Mouse (Mus musculus): Measurements from ENCODE around the gene Ugt1a7c. TPM values are rescaled to one million over a fixed set of nuclear protein-coding genes. Genes with fewer than 3 reads are reported as not detected.
"Not testable (repeated sequence)": the region's sequence is repeated elsewhere in the genome, so short reads cannot be mapped to it uniquely, and the experiment has no call there.

Ugt1a7c gene
- total and polyA plus RNA-seq, 2 experiments from 2014 or later = 1.3 to 2.1 TPM

DNA sequence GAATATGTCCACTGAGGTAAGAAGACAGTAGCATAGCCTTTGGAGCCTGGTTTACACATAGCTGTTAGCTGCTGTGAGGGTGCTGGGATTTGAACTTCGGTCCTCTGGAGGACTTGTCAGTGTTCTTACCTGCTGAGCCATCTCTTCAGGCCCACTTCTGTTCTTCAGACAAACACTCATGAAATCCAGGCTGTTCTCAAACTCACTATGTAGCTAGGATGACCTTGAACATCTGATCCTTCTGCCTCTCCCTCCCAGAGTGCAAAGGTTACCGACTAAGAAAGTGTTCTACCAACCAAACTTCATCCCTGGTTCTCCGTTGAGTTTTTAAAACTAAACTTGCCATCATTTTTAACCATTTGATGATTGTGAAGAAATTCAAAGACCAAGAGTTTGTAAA is 42.4 kb downstream of the Ugt1a7c start:
- DNase-seq (ENCODE audit: low spot score) (no peak), ATAC-seq (no peak)
- Histone ChIP-seq H3K27me3 (ENCODE audit: insufficient read depth, low read length) (no peaks in the 10 kb centered on the region), H3K9me3 (ENCODE audit: low read length) (no peaks in the 10 kb centered on the region), H3K4me3 (ENCODE audit: low read length) (no peak overlapping the region), H3K36me3 (ENCODE audit: insufficient read depth, low read length) (no peaks in the 10 kb centered on the region), H3K4me1 (ENCODE audit: insufficient read depth, low read length) (no peaks in the 10 kb centered on the region), H3K9ac (replicated peaks; ENCODE audit: low read length) (no peak overlapping the region), H3K27ac (no peak overlapping the region), H3K4me2 (ENCODE audit: low read depth, low read length) (no peak overlapping the region)
- WGBS = 87% methylated on average over 3 of the region's 3 CpGs
- TF ChIP-seq CTCF (IDR thresholded peaks at IDR 0.05; ENCODE audit: low read depth) = no peak

DNA sequence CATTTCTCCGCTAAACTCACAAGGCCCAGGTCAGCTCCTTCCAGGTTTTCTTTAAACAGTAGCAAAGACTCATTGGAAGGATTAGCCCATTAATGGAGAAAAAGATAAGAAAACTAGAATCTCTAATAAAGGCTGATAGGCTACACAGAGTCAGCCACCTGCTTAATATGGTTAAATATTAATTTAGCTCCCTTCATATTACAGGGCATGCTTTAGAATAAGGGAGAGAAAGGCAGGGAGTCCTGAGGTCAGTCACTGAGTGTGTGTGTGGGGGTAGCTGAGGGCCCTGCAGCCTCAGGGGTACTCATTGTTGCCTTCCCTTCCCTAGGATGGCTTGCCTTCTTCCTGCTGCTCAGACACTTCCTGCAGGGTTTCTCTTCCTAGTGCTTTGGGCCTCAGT is 43.3 kb downstream of the Ugt1a7c start:
- Histone ChIP-seq H3K9me3 (ENCODE audit: low read length) (no peaks in the 10 kb centered on the region), H3K36me3 (ENCODE audit: insufficient read depth, low read length) (no peaks in the 10 kb centered on the region), H3K4me1 (ENCODE audit: insufficient read depth, low read length) (no peaks in the 10 kb centered on the region), H3K9ac (replicated peaks; ENCODE audit: low read length) (no peak overlapping the region), H3K4me2 (ENCODE audit: low read depth, low read length) (no peak overlapping the region), H3K27ac (no peak overlapping the region), H3K4me3 (ENCODE audit: low read length) (no peak overlapping the region), H3K27me3 (ENCODE audit: insufficient read depth, low read length) (no peaks in the 10 kb centered on the region)
- DNase-seq (ENCODE audit: low spot score) (no peak), ATAC-seq (no peak)
- WGBS = 97% methylated on average over 1 of the region's 1 CpGs
- TF ChIP-seq CTCF (IDR thresholded peaks at IDR 0.05; ENCODE audit: low read depth) = no peak

DNA sequence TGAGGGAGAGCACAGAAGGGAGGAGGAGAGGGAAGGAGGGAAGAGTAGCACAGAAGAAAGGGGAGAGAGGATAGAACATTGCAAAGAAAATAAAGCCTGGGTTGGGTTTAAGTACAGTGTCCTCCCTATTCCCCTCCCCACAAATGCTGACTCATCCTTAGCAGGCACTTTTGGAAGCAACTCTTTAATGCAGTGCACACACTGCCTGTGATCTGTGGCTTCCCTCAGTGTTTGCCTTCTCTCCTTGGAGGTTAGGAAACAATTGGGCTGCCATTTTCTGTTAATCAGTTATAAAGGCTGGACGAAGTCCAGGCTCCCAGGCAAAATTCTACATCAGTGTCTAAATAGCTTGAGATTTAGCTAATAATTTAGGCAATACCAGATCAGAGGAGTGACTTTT is 45.6 kb downstream of the Ugt1a7c start:
- WGBS = 39% methylated on average over 1 of the region's 1 CpGs
- H3K9me3 ChIP-seq (ENCODE audit: low read length); H3K36me3 ChIP-seq (ENCODE audit: insufficient read depth, low read length); H3K4me2 ChIP-seq (ENCODE audit: low read depth, low read length); H3K4me3 ChIP-seq (ENCODE audit: low read length); DNase-seq (ENCODE audit: low spot score); H3K4me1 ChIP-seq (ENCODE audit: insufficient read depth, low read length); ATAC-seq; H3K27me3 ChIP-seq (ENCODE audit: insufficient read depth, low read length); H3K9ac ChIP-seq (replicated peaks; ENCODE audit: low read length); H3K27ac ChIP-seq: not testable (repeated sequence)

GRCm38 (mm10) chr1:88143966-88144675 is 49.3 kb downstream of the Ugt1a7c start:
- DNase-seq (ENCODE audit: low spot score) = peak; percentile 36
- not testable (repeated sequence) for H3K9me3 ChIP-seq (ENCODE audit: low read length)
- WGBS = 3% methylated on average over 5 of the region's 5 CpGs

GRCm38 (mm10) chr1:88145278-88145677 is 50.4 kb downstream of the Ugt1a7c start:
- not testable (repeated sequence) for ATAC-seq; DNase-seq (ENCODE audit: low spot score)

More at GRCm38 (mm10) chr1:88143966-88144675, 49.3 kb downstream of the Ugt1a7c start:
- H3K9ac ChIP-seq (replicated peaks; ENCODE audit: low read length); H3K27me3 ChIP-seq (ENCODE audit: insufficient read depth, low read length); H3K36me3 ChIP-seq (ENCODE audit: insufficient read depth, low read length); H3K4me3 ChIP-seq (ENCODE audit: low read length); H3K4me1 ChIP-seq (ENCODE audit: insufficient read depth, low read length); H3K4me2 ChIP-seq (ENCODE audit: low read depth, low read length); H3K27ac ChIP-seq: not testable (repeated sequence)
- TF ChIP-seq CTCF (IDR thresholded peaks at IDR 0.05; ENCODE audit: low read depth) = peak; percentile 55
- 0 out of 2 replicates have a peak, but pooled peaks have one; percentile 45 for ATAC-seq

DNA sequence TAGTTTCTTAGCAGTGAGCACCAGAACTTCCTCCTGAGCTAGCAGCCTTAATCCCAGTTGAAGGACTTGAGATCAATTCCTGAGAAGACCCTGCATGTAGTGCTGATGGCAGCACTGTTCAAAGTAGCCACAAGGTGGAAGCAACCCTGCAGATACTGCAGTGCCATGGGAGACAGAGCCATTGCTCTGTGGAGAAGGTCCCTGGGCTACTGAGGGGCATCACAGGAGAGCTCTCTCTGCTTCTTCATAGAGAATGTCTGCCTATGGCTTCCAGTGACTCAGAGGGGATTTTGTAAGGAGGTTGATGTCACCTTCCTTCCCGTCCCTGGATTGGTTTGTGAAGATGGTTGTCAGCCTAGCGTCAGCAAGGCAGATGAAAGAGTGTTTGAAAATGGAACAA is 55.3 kb downstream of the Ugt1a7c start:
- H3K9ac ChIP-seq (replicated peaks; ENCODE audit: low read length); H3K36me3 ChIP-seq (ENCODE audit: insufficient read depth, low read length); H3K27ac ChIP-seq; H3K4me1 ChIP-seq (ENCODE audit: insufficient read depth, low read length); H3K4me2 ChIP-seq (ENCODE audit: low read depth, low read length); H3K9me3 ChIP-seq (ENCODE audit: low read length); H3K27me3 ChIP-seq (ENCODE audit: insufficient read depth, low read length); ATAC-seq; H3K4me3 ChIP-seq (ENCODE audit: low read length): not testable (repeated sequence)
- TF ChIP-seq CTCF (IDR thresholded peaks at IDR 0.05; ENCODE audit: low read depth) = peak; percentile 61
- peak; percentile 43 for DNase-seq (ENCODE audit: low spot score)
- 86% methylated on average over 2 of the region's 2 CpGs for WGBS

More at GRCm38 (mm10) chr1:88145278-88145677, 50.4 kb downstream of the Ugt1a7c start:
- not testable (repeated sequence) for H3K36me3 ChIP-seq (ENCODE audit: insufficient read depth, low read length); H3K9me3 ChIP-seq (ENCODE audit: low read length); H3K4me3 ChIP-seq (ENCODE audit: low read length); H3K4me1 ChIP-seq (ENCODE audit: insufficient read depth, low read length); H3K27ac ChIP-seq; H3K4me2 ChIP-seq (ENCODE audit: low read depth, low read length); H3K27me3 ChIP-seq (ENCODE audit: insufficient read depth, low read length); H3K9ac ChIP-seq (replicated peaks; ENCODE audit: low read length)
- 73% methylated on average over 2 of the region's 2 CpGs for WGBS
- TF ChIP-seq CTCF (IDR thresholded peaks at IDR 0.05; ENCODE audit: low read depth) = peak; percentile 53

GRCm38 (mm10) chr1:88158430-88158829 is 63.6 kb downstream of the Ugt1a7c start:
- Histone ChIP-seq H3K9ac (replicated peaks; ENCODE audit: low read length) (no peak overlapping the region), H3K4me3 (ENCODE audit: low read length) (no peak overlapping the region), H3K27ac (no peak overlapping the region), H3K9me3 (ENCODE audit: low read length) (no peaks in the 10 kb centered on the region), H3K4me1 (ENCODE audit: insufficient read depth, low read length) (no peaks in the 10 kb centered on the region), H3K4me2 (ENCODE audit: low read depth, low read length) (no peak overlapping the region), H3K36me3 (ENCODE audit: insufficient read depth, low read length) (no peaks in the 10 kb centered on the region), H3K27me3 (ENCODE audit: insufficient read depth, low read length) (no peaks in the 10 kb centered on the region)
- ATAC-seq (no peak), DNase-seq (ENCODE audit: low spot score) (no peak)
- no peak for TF ChIP-seq CTCF (IDR thresholded peaks at IDR 0.05; ENCODE audit: low read depth)
- 83% methylated on average over 2 of the region's 2 CpGs for WGBS
